Mouse (Mus musculus) cerebellum, adult 2 months (tissue): ENCODE results near the gene Qtrt2.

ENCODE experiments used
- CTCF ChIP-seq: fragments of 200-500 bp; IDR thresholded peaks from 2 replicates; pipeline ENCODE4 v1.5.1; 2011; ENCODE audit warnings: low read depth, mild to moderate bottlenecking, control low read depth, low read length, moderate library complexity, borderline replicate concordance; ENCODE audit not compliant: insufficient read depth
- POLR2A ChIP-seq: fragments of 200-500 bp; IDR thresholded peaks from 2 replicates; pipeline ENCODE4 v1.6.1; 2011; ENCODE audit warnings: low read length, control low read depth, borderline replicate concordance; ENCODE audit not compliant: insufficient read depth

GRCm38 (mm10) chr16:43858941-43859476 is 67.6 kb downstream of the Qtrt2 start:
- TF ChIP-seq POLR2A (no peak), CTCF (no peak)
